Mouse (Mus musculus): ENCODE results near the gene Tcf7l1. TPM values are rescaled to one million over a fixed set of nuclear protein-coding genes. Genes with fewer than 3 reads are reported as not detected.

Gene Tcf7l1
- polyA plus RNA-seq (2017; shearing (Covaris generic)): 2.7 TPM

DNA sequence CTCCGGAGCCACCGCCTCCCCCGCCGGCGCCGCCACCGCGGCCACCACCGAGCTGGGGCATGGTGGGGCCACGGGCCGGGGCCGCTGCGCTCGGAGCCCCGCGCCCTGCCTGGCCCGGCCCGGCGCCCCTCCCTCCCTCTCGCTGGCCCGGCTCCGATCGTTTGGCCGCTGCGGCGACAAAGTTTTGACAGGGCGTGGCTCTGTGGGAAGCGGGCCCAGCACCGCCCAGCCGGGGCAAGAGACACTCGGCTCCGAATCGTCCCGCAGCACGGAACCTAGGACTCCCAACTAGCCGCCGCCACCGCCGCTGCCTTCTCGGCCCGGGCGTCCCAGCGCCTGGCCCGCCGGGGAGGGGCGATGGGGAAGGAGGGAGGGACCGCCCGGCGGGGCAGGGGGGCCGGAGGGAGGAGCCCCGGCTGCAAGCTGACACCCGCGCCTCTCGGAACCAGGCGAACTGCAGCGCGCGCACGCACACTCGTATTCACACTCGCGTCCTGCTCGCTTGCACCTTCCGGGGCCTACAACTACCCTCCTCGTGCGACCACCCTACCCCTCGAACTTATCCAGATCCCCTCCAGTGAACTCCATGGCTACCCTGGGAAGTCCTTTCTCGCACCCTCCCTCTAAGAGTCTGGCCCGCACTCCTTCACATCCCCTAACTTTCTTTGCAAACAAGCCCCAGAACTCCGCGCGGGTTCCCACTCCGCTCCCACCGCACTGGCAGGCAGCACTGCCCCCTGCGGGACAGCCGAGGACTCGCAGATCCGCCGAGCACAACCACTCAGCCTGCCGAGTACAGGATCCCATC is at the start of gene Tcf7l1:
Tcf7l1 (minus strand) TSS at position 363 of the 808 bp plus-strand sequence.

DNA sequence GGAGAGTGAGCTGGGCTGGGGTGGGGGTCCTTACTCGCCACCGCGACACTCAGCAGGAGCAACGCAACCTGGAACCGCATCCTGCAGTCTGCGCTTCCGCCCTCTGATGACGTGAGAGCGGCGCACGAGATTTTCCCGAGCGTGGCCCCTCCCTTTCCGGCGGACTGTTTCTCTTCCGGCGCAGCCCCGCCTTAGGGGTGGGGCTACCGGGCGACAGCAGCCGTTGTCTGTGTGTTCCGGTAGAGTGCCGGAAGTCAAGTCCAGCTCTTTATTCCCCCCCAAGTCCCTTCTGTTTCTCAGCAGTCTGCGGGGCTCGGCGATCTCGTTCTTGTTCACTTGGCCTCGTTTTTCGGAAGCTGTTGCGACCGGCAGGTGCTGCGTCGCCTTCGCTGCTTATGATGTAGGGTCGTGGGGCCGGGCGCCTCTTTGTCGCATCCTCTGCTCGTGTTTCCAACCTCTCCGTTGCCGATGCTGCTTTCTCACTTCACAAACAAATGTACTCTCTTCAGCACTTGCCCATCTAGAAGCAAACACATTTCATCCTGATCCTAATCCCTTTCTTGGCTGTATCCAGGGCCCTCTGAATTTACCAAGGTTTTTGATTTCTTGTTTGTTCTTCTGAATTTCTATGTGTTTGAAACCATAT is 172.3 kb downstream of the Tcf7l1 start, which contains the start of gene Tgoln1:
Tgoln1 (minus strand) TSS at position 358 of the 646 bp plus-strand sequence.

DNA sequence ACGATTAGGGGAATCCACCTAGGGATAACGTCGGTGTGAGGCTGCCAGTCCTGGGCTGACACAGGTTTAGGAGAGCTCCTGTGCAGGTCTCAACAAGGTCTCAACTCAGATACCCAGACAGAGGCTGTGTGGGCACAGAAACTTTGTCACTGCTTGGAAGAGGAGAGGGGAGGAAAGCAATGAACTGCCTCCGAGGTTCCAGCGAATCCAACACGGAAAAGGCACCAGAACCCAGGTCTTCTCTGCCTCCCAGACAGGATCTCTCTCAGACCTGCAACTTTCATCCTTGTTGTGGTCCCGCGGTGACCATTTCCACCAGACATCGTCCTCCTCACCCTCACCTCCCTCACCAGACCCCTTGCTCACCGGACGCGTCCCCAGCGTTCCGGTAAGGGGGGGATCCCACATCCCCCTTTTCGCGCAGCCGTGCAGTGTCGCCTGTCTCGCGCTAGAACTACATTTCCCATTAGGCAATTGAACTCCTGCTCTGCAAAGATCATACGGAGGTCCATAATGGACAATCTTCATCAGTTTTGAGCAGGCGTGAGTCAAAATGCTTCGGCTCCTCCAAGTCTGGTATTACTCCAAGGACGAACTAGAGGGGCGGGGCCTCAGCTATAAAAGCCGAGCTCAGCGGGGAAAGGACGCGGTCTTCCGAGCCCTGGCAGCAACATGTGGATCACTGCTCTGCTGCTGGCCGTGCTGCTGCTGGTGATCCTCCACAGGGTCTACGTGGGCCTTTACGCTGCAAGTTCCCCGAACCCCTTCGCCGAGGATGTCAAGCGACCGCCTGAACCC is 190.9 kb downstream of the Tcf7l1 start, which contains the start of the genes Elmod3 and Retsat:
Elmod3 (minus strand) TSS at position 458 of the 798 bp plus-strand sequence.
Retsat (plus strand) TSS at position 520 of the 798 bp plus-strand sequence.

Other genes with a start within 250 kb of the Tcf7l1 start
- gene Capg, start 244.9 kb downstream of the Tcf7l1 start, polyA plus RNA-seq (2017; shearing (Covaris generic)): 690 TPM
- gene Elmod3, start 190.8 kb downstream of the Tcf7l1 start, polyA plus RNA-seq (2017; shearing (Covaris generic)): 21.5 TPM
- gene Retsat, start 190.8 kb downstream of the Tcf7l1 start, polyA plus RNA-seq (2017; shearing (Covaris generic)): 4.9 TPM
- gene Tgoln1, start 172.3 kb downstream of the Tcf7l1 start, polyA plus RNA-seq (2017; shearing (Covaris generic)): 133 TPM
- gene Kcmf1, start 110.7 kb upstream of the Tcf7l1 start, polyA plus RNA-seq (2017; shearing (Covaris generic)): 8.4 TPM
- gene Tmsb10, start 169.5 kb upstream of the Tcf7l1 start, polyA plus RNA-seq (2017; shearing (Covaris generic)): 5,065 TPM